Mouse (Mus musculus): ENCODE results near the gene Grk2. TPM values are rescaled to one million over a fixed set of nuclear protein-coding genes. Genes with fewer than 3 reads are reported as not detected.
A peak's percentile ranks its signal among the peaks of the same experiment; 100 is the strongest.

The Grk2 gene
- 18.0 and 20.9 TPM in 2 replicates for polyA plus RNA-seq (2015; fragmentation: Nextera tagmentation; extraction: Ambion mirVana)

GRCm38 (mm10) chr19:4306190-4306577, at the start of gene Grk2:
TSS of gene Grk2 (minus strand) at chr19:4306222.
- Histone ChIP-seq H3K9ac (replicated peaks) (peak within 1 kb of the TSS; percentile 98), H3K9me3 (no peaks in the 10 kb centered on the region), H3K27me3 (no peaks in the 10 kb centered on the region), H3K27ac (peak within 1 kb of the TSS; percentile 85), H3K4me3 (replicated peaks) (peak within 1 kb of the TSS; percentile 98), H3K4me1 (replicated peaks) (peaks cover 50% of the 10 kb centered on the region), H3K36me3 (no peaks in the 10 kb centered on the region), H3K4me2 (replicated peaks) (peak within 1 kb of the TSS; percentile 94)
- ATAC-seq, result peak; percentile 84
- WGBS, result 0% methylated on average over 31 of the region's 46 CpGs

GRCm38 (mm10) chr19:4349455-4349854, 43.4 kb upstream of the Grk2 start:
- Histone ChIP-seq H3K36me3 (peaks cover 56% of the 10 kb centered on the region), H3K27me3 (no peaks in the 10 kb centered on the region), H3K4me1 (replicated peaks) (no peaks in the 10 kb centered on the region), H3K4me2 (replicated peaks) (no peak overlapping the region), H3K4me3 (replicated peaks) (no peak overlapping the region), H3K9me3 (no peaks in the 10 kb centered on the region), H3K9ac (replicated peaks) (no peak overlapping the region), H3K27ac (no peak overlapping the region)
- no peak for ATAC-seq
- 89% methylated on average over 2 of the region's 2 CpGs for WGBS

GRCm38 (mm10) chr19:4346479-4346878, 40.5 kb upstream of the Grk2 start:
- Histone ChIP-seq H3K36me3 (peaks cover 63% of the 10 kb centered on the region), H3K9me3 (no peaks in the 10 kb centered on the region)

GRCm38 (mm10) chr19:4338162-4338561, 32.1 kb upstream of the Grk2 start:
- H3K4me2 ChIP-seq (replicated peaks), result no peak overlapping the region
- peaks cover 11% of the 10 kb centered on the region for H3K4me1 ChIP-seq (replicated peaks)
- peaks cover 37% of the 10 kb centered on the region for H3K36me3 ChIP-seq
- WGBS, result 41% methylated on average over 2 of the region's 2 CpGs
- H3K27me3 ChIP-seq, result no peaks in the 10 kb centered on the region
- no peak for ATAC-seq
- no peak overlapping the region for H3K9ac ChIP-seq (replicated peaks)
- H3K9me3 ChIP-seq, result no peaks in the 10 kb centered on the region
- no peak overlapping the region for H3K4me3 ChIP-seq (replicated peaks)
- H3K27ac ChIP-seq, result no peak overlapping the region

More at GRCm38 (mm10) chr19:4346479-4346878, 40.5 kb upstream of the Grk2 start:
- H3K27me3 ChIP-seq, result no peaks in the 10 kb centered on the region
- no peaks in the 10 kb centered on the region for H3K4me1 ChIP-seq (replicated peaks)
- no peak overlapping the region for H3K27ac ChIP-seq
- no peak overlapping the region for H3K9ac ChIP-seq (replicated peaks)
- ATAC-seq, result no peak
- H3K4me3 ChIP-seq (replicated peaks), result no peak overlapping the region
- H3K4me2 ChIP-seq (replicated peaks), result no peak overlapping the region
- WGBS, result 97% methylated on average over 1 of the region's 1 CpGs

- H3K27ac ChIP-seq, result peak overlapping the region; percentile 90
- peak; percentile 100 for ATAC-seq
- H3K9me3 ChIP-seq, result no peaks in the 10 kb centered on the region
- H3K36me3 ChIP-seq, result peaks cover 25% of the 10 kb centered on the region
- H3K4me2 ChIP-seq (replicated peaks), result peak overlapping the region; percentile 69
- H3K9ac ChIP-seq (replicated peaks), result peak overlapping the region; percentile 74
- peaks cover 35% of the 10 kb centered on the region for H3K4me1 ChIP-seq (replicated peaks)
- H3K4me3 ChIP-seq (replicated peaks), result peak overlapping the region; percentile 63
- no peaks in the 10 kb centered on the region for H3K27me3 ChIP-seq
- WGBS, result under 1% methylated on average over 16 of the region's 16 CpGs
Observed at GRCm38 (mm10) chr19:4333791-4334190, 27.8 kb upstream of the Grk2 start.

GRCm38 (mm10) chr19:4333100-4333775, 27.2 kb upstream of the Grk2 start:
- peak; percentile 49 for ATAC-seq
- Histone ChIP-seq H3K27ac (peak overlapping the region; percentile 90), H3K4me2 (replicated peaks) (peak overlapping the region; percentile 69), H3K4me3 (replicated peaks) (peak overlapping the region; percentile 63), H3K36me3 (peaks cover 29% of the 10 kb centered on the region), H3K4me1 (replicated peaks) (peaks cover 35% of the 10 kb centered on the region), H3K27me3 (no peaks in the 10 kb centered on the region), H3K9ac (replicated peaks) (peak overlapping the region; percentile 74), H3K9me3 (no peaks in the 10 kb centered on the region)
- WGBS, result under 1% methylated on average over 13 of the region's 13 CpGs

GRCm38 (mm10) chr19:4332653-4333052, 26.6 kb upstream of the Grk2 start:
- Histone ChIP-seq H3K9ac (replicated peaks) (peak overlapping the region; percentile 74), H3K4me3 (replicated peaks) (peak overlapping the region; percentile 63), H3K36me3 (peaks cover 35% of the 10 kb centered on the region), H3K4me2 (replicated peaks) (peak overlapping the region; percentile 69), H3K4me1 (replicated peaks) (peaks cover 35% of the 10 kb centered on the region), H3K9me3 (no peaks in the 10 kb centered on the region), H3K27me3 (no peaks in the 10 kb centered on the region), H3K27ac (peak overlapping the region; percentile 90)
- ATAC-seq, result no peak
- WGBS, result 2% methylated on average over 4 of the region's 4 CpGs

GRCm38 (mm10) chr19:4331273-4331672, 25.3 kb upstream of the Grk2 start:
- H3K4me3 ChIP-seq (replicated peaks), result no peak overlapping the region
- no peak overlapping the region for H3K4me2 ChIP-seq (replicated peaks)
- H3K4me1 ChIP-seq (replicated peaks), result peaks cover 35% of the 10 kb centered on the region
- no peaks in the 10 kb centered on the region for H3K27me3 ChIP-seq
- H3K9me3 ChIP-seq, result no peaks in the 10 kb centered on the region
- no peak overlapping the region for H3K27ac ChIP-seq
- H3K9ac ChIP-seq (replicated peaks), result no peak overlapping the region
- 93% methylated on average over 3 of the region's 3 CpGs for WGBS
- peaks cover 48% of the 10 kb centered on the region for H3K36me3 ChIP-seq
- ATAC-seq, result no peak

GRCm38 (mm10) chr19:4330603-4331002, 24.6 kb upstream of the Grk2 start:
- H3K4me2 ChIP-seq (replicated peaks), result no peak overlapping the region
- H3K4me1 ChIP-seq (replicated peaks), result peaks cover 35% of the 10 kb centered on the region
- H3K9me3 ChIP-seq, result no peaks in the 10 kb centered on the region
- ATAC-seq, result no peak
- no peaks in the 10 kb centered on the region for H3K27me3 ChIP-seq
- H3K9ac ChIP-seq (replicated peaks), result no peak overlapping the region
- 93% methylated on average over 2 of the region's 2 CpGs for WGBS
- peaks cover 55% of the 10 kb centered on the region for H3K36me3 ChIP-seq
- H3K4me3 ChIP-seq (replicated peaks), result no peak overlapping the region
- H3K27ac ChIP-seq, result no peak overlapping the region

- no peaks in the 10 kb centered on the region for H3K27me3 ChIP-seq
- ATAC-seq, result no peak
- H3K36me3 ChIP-seq, result peaks cover 68% of the 10 kb centered on the region
- no peaks in the 10 kb centered on the region for H3K9me3 ChIP-seq
- H3K4me1 ChIP-seq (replicated peaks), result peaks cover 24% of the 10 kb centered on the region
- no peak overlapping the region for H3K9ac ChIP-seq (replicated peaks)
- H3K4me2 ChIP-seq (replicated peaks), result no peak overlapping the region
- no peak overlapping the region for H3K27ac ChIP-seq
- 91% methylated on average over 8 of the region's 8 CpGs for WGBS
- H3K4me3 ChIP-seq (replicated peaks), result no peak overlapping the region
Observed at GRCm38 (mm10) chr19:4328737-4329304, 22.8 kb upstream of the Grk2 start.

- H3K36me3 ChIP-seq, result peaks cover 85% of the 10 kb centered on the region
- no peak overlapping the region for H3K27ac ChIP-seq
- H3K27me3 ChIP-seq, result no peaks in the 10 kb centered on the region
- no peak overlapping the region for H3K4me3 ChIP-seq (replicated peaks)
- peaks cover 11% of the 10 kb centered on the region for H3K4me1 ChIP-seq (replicated peaks)
- H3K4me2 ChIP-seq (replicated peaks), result no peak overlapping the region
- H3K9ac ChIP-seq (replicated peaks), result no peak overlapping the region
- ATAC-seq, result no peak
- WGBS, result 89% methylated on average over 1 of the region's 1 CpGs
- H3K9me3 ChIP-seq, result no peaks in the 10 kb centered on the region
Observed at GRCm38 (mm10) chr19:4326881-4327280, 20.9 kb upstream of the Grk2 start.

GRCm38 (mm10) chr19:4326106-4326505, 20.1 kb upstream of the Grk2 start:
- Histone ChIP-seq H3K4me3 (replicated peaks) (no peak overlapping the region), H3K27ac (peak overlapping the region; percentile 19; the same call in 1 of the 2 replicates), H3K27me3 (no peaks in the 10 kb centered on the region), H3K4me2 (replicated peaks) (no peak overlapping the region), H3K9ac (replicated peaks) (no peak overlapping the region), H3K9me3 (no peaks in the 10 kb centered on the region), H3K36me3 (peaks cover 88% of the 10 kb centered on the region), H3K4me1 (replicated peaks) (peaks cover 3% of the 10 kb centered on the region; the same call in 1 of the 2 replicates)
- 94% methylated on average over 3 of the region's 3 CpGs for WGBS
- ATAC-seq, result no peak
